Mouse (Mus musculus): ENCODE measurements around the gene Rpl27. TPM values are rescaled to one million over a fixed set of nuclear protein-coding genes. Genes with fewer than 3 reads are reported as not detected.

Rpl27 gene
- total and polyA plus RNA-seq, 3 experiments, result 909 to 5,728 (median 3,039) TPM

GRCm38 (mm10) chr11:101486126-101486525, 44.0 kb downstream of the Rpl27 start:
- dilution Hi-C loops (cut with MboI; ENCODE audit: extremely low pct_ligation_motif_present, extremely low pct_unique_long_range_greater_than_20kb, low sequenced_read_pairs) (no loop called here), in situ Hi-C loops (cut with MboI; ENCODE audit: low pct_ligation_motif_present, low pct_unique_long_range_greater_than_20kb, low sequenced_read_pairs) (no loop called here)
- Histone ChIP-seq H3K9ac (ENCODE audit: insufficient read depth, low read depth) (no peak overlapping the region), H3K4me2 (ENCODE audit: insufficient read depth, low read depth, poor library complexity, severe bottlenecking) (no peak overlapping the region), H3K79me2 (replicated peaks; ENCODE audit: control insufficient read depth, extremely low read depth, insufficient read depth, poor library complexity, severe bottlenecking) (no peaks in the 10 kb centered on the region), H3K9me3 (replicated peaks; ENCODE audit: low read length) (no peaks in the 10 kb centered on the region), H3K4me1 (ENCODE audit: control insufficient read depth in 1 of 2, insufficient read depth in 2 of 2) (peaks cover 0 to 6% of the 10 kb centered on the region in 2 experiments; a peak in 1 of 4 replicates), H3K36me3 (replicated peaks in 1 of 2; ENCODE audit: control insufficient read depth in 1 of 2, insufficient read depth in 1 of 2, low read length in 1 of 2) (peaks cover 30 to 53% of the 10 kb centered on the region in 2 experiments), H3K4me3 (replicated peaks in 1 of 3; ENCODE audit: low read depth in 2 of 3, low read length in 2 of 3, poor library complexity in 1 of 3) (no peak overlapping the region), H3K27ac (ENCODE audit: insufficient read depth, low read depth) (no peak overlapping the region), H3K27me3 (replicated peaks) (no peaks in the 10 kb centered on the region)
- TF ChIP-seq SIN3A (IDR thresholded peaks at IDR 0.05; ENCODE audit: low read length) (no peak), MAFK (IDR thresholded peaks at IDR 0.05; ENCODE audit: insufficient replicate concordance, low read length) (no peak), HCFC1 (IDR thresholded peaks at IDR 0.05; ENCODE audit: low read depth, low read length) (no peak), CTCF (conservative IDR thresholded peaks at IDR 0.05 in 1 of 2, IDR thresholded peaks at IDR 0.05 in 1 of 2; ENCODE audit: low read depth in 2 of 2, low read length in 2 of 2) (no peak), SMC3 (IDR thresholded peaks at IDR 0.05; ENCODE audit: low read depth, low read length) (no peak), JUN (IDR thresholded peaks at IDR 0.05; ENCODE audit: insufficient read depth, low read depth, low read length) (no peak), RAD21 (IDR thresholded peaks at IDR 0.05; ENCODE audit: low read depth, low read length) (no peak), UBTF (IDR thresholded peaks at IDR 0.05; ENCODE audit: low read depth, low read length) (no peak), CHD2 (IDR thresholded peaks at IDR 0.05; ENCODE audit: low read length) (no peak), GABPA (IDR thresholded peaks at IDR 0.05; ENCODE audit: insufficient replicate concordance, low read depth, low read length) (no peak), MYC (IDR thresholded peaks at IDR 0.05; ENCODE audit: low read depth, low read length) (no peak), RCOR1 (conservative IDR thresholded peaks at IDR 0.05; ENCODE audit: low read depth, low read length) (no peak), CHD1 (IDR thresholded peaks at IDR 0.05; ENCODE audit: low read depth, low read length) (no peak), ZNF384 (IDR thresholded peaks at IDR 0.05; ENCODE audit: low read depth, low read length) (no peak), TCF12 (IDR thresholded peaks at IDR 0.05; ENCODE audit: low read depth, low read length) (no peak)
- DNase-seq (ENCODE audit: extremely low read depth), result no peak

Other genes starting within 250 kb of the Rpl27 start
Only the 20 nearest of the 24 such genes appear.
- 0.85 and 1.2 TPM in 2 replicates for gene Wnk4, start 181.7 kb upstream of the Rpl27 start, total RNA-seq (2012; rRNA removed)
- 0.62 and 0.90 TPM in 2 replicates for gene Wnk4, start 181.7 kb upstream of the Rpl27 start, total RNA-seq (2014; rRNA removed)
- gene Wnk4, start 181.7 kb upstream of the Rpl27 start, polyA plus RNA-seq (2012; ENCODE audit: insufficient read length, low read depth), result 5.4 and 7.8 TPM in 2 replicates
- gene Cntd1, start 163.3 kb upstream of the Rpl27 start, total RNA-seq (2012; rRNA removed), result 2.5 and 3.4 TPM in 2 replicates
- 0.65 and 0.98 TPM in 2 replicates for gene Cntd1, start 163.3 kb upstream of the Rpl27 start, total RNA-seq (2014; rRNA removed)
- gene Cntd1, start 163.3 kb upstream of the Rpl27 start, polyA plus RNA-seq (2012; ENCODE audit: insufficient read length, low read depth), result 0.85 and 0.96 TPM in 2 replicates
- gene Coa3, start 163.2 kb upstream of the Rpl27 start, total RNA-seq (2012; rRNA removed), result 285 TPM in 2 replicates
- gene Coa3, start 163.2 kb upstream of the Rpl27 start, total RNA-seq (2014; rRNA removed), result 177 and 179 TPM in 2 replicates
- 113 and 117 TPM in 2 replicates for gene Coa3, start 163.2 kb upstream of the Rpl27 start, polyA plus RNA-seq (2012; ENCODE audit: insufficient read length, low read depth)
- 280 and 282 TPM in 2 replicates for gene Becn1, start 140.0 kb upstream of the Rpl27 start, total RNA-seq (2012; rRNA removed)
- 207 and 224 TPM in 2 replicates for gene Becn1, start 140.0 kb upstream of the Rpl27 start, total RNA-seq (2014; rRNA removed)
- gene Becn1, start 140.0 kb upstream of the Rpl27 start, polyA plus RNA-seq (2012; ENCODE audit: insufficient read length, low read depth), result 177 and 237 TPM in 2 replicates
- gene Psme3, start 126.1 kb upstream of the Rpl27 start, total RNA-seq (2012; rRNA removed), result 86.1 and 108 TPM in 2 replicates
- gene Psme3, start 126.1 kb upstream of the Rpl27 start, total RNA-seq (2014; rRNA removed), result 199 and 208 TPM in 2 replicates
- gene Psme3, start 126.1 kb upstream of the Rpl27 start, polyA plus RNA-seq (2012; ENCODE audit: insufficient read length, low read depth), result 496 and 527 TPM in 2 replicates
- 5.0 and 5.5 TPM in 2 replicates for gene Aoc2, start 117.2 kb upstream of the Rpl27 start, total RNA-seq (2012; rRNA removed)
- gene Aoc2, start 117.2 kb upstream of the Rpl27 start, total RNA-seq (2014; rRNA removed), result 3.6 and 4.3 TPM in 2 replicates
- 10.7 and 12.1 TPM in 2 replicates for gene Aoc2, start 117.2 kb upstream of the Rpl27 start, polyA plus RNA-seq (2012; ENCODE audit: insufficient read length, low read depth)
- gene Aoc3, start 111.7 kb upstream of the Rpl27 start, total RNA-seq (2012; rRNA removed), result 0.25 and 0.29 TPM in 2 replicates
- 0.28 and 0.30 TPM in 2 replicates for gene Aoc3, start 111.7 kb upstream of the Rpl27 start, total RNA-seq (2014; rRNA removed)
- gene Aoc3, start 111.7 kb upstream of the Rpl27 start, polyA plus RNA-seq (2012; ENCODE audit: insufficient read length, low read depth), result 0.86 and 0.99 TPM in 2 replicates
- gene G6pc, start 74.7 kb upstream of the Rpl27 start, total RNA-seq (2012; rRNA removed), result 0.08 TPM in 1 of 2 replicates, not detected in the other
- not detected in 2 replicates for gene G6pc, start 74.7 kb upstream of the Rpl27 start, total RNA-seq (2014; rRNA removed)
- gene G6pc, start 74.7 kb upstream of the Rpl27 start, polyA plus RNA-seq (2012; ENCODE audit: insufficient read length, low read depth), result not detected in 2 replicates
- gene Aarsd1, start 24.7 kb upstream of the Rpl27 start, total RNA-seq (2012; rRNA removed), result 133 and 134 TPM in 2 replicates
- gene Aarsd1, start 24.7 kb upstream of the Rpl27 start, total RNA-seq (2014; rRNA removed), result 78.2 and 81.5 TPM in 2 replicates
- gene Aarsd1, start 24.7 kb upstream of the Rpl27 start, polyA plus RNA-seq (2012; ENCODE audit: insufficient read length, low read depth), result 84.5 and 99.8 TPM in 2 replicates
- 8.3 and 8.4 TPM in 2 replicates for gene Gm27029, start 17.5 kb upstream of the Rpl27 start, total RNA-seq (2012; rRNA removed)
- 1.7 and 2.3 TPM in 2 replicates for gene Gm27029, start 17.5 kb upstream of the Rpl27 start, total RNA-seq (2014; rRNA removed)
- 6.2 and 8.7 TPM in 2 replicates for gene Gm27029, start 17.5 kb upstream of the Rpl27 start, polyA plus RNA-seq (2012; ENCODE audit: insufficient read length, low read depth)
- gene Rundc1, start 17.2 kb upstream of the Rpl27 start, total RNA-seq (2012; rRNA removed), result 10.1 and 10.7 TPM in 2 replicates
- 6.4 and 6.8 TPM in 2 replicates for gene Rundc1, start 17.2 kb upstream of the Rpl27 start, total RNA-seq (2014; rRNA removed)
- gene Rundc1, start 17.2 kb upstream of the Rpl27 start, polyA plus RNA-seq (2012; ENCODE audit: insufficient read length, low read depth), result 12.7 and 13.5 TPM in 2 replicates
- 2.3 and 2.4 TPM in 2 replicates for gene Ptges3l, start 17.0 kb upstream of the Rpl27 start, total RNA-seq (2012; rRNA removed)
- gene Ptges3l, start 17.0 kb upstream of the Rpl27 start, total RNA-seq (2014; rRNA removed), result 1.9 and 2.3 TPM in 2 replicates
- 2.2 and 3.0 TPM in 2 replicates for gene Ptges3l, start 17.0 kb upstream of the Rpl27 start, polyA plus RNA-seq (2012; ENCODE audit: insufficient read length, low read depth)
- 49.3 and 59.3 TPM in 2 replicates for gene Ifi35, start 6.1 kb downstream of the Rpl27 start, total RNA-seq (2012; rRNA removed)
- gene Ifi35, start 6.1 kb downstream of the Rpl27 start, total RNA-seq (2014; rRNA removed), result 74.9 and 79.1 TPM in 2 replicates
- gene Ifi35, start 6.1 kb downstream of the Rpl27 start, polyA plus RNA-seq (2012; ENCODE audit: insufficient read length, low read depth), result 63.7 and 67.6 TPM in 2 replicates
- gene Rnd2, start 22.7 kb downstream of the Rpl27 start, total RNA-seq (2012; rRNA removed), result 2.8 and 3.4 TPM in 2 replicates
- 1.1 and 1.4 TPM in 2 replicates for gene Rnd2, start 22.7 kb downstream of the Rpl27 start, total RNA-seq (2014; rRNA removed)
- 4.5 and 4.6 TPM in 2 replicates for gene Rnd2, start 22.7 kb downstream of the Rpl27 start, polyA plus RNA-seq (2012; ENCODE audit: insufficient read length, low read depth)
- 20.2 and 29.9 TPM in 2 replicates for gene Vat1, start 23.9 kb downstream of the Rpl27 start, total RNA-seq (2012; rRNA removed)
- gene Vat1, start 23.9 kb downstream of the Rpl27 start, total RNA-seq (2014; rRNA removed), result 14.5 and 14.9 TPM in 2 replicates
- 46.0 and 49.4 TPM in 2 replicates for gene Vat1, start 23.9 kb downstream of the Rpl27 start, polyA plus RNA-seq (2012; ENCODE audit: insufficient read length, low read depth)
- 33.0 and 37.4 TPM in 2 replicates for gene Brca1, start 109.7 kb downstream of the Rpl27 start, total RNA-seq (2012; rRNA removed)
- 37.5 and 41.4 TPM in 2 replicates for gene Brca1, start 109.7 kb downstream of the Rpl27 start, total RNA-seq (2014; rRNA removed)
- gene Brca1, start 109.7 kb downstream of the Rpl27 start, polyA plus RNA-seq (2012; ENCODE audit: insufficient read length, low read depth), result 31.1 and 31.3 TPM in 2 replicates
- 39.4 and 52.2 TPM in 2 replicates for gene Nbr1, start 109.9 kb downstream of the Rpl27 start, total RNA-seq (2012; rRNA removed)
- 44.7 and 48.3 TPM in 2 replicates for gene Nbr1, start 109.9 kb downstream of the Rpl27 start, total RNA-seq (2014; rRNA removed)
- gene Nbr1, start 109.9 kb downstream of the Rpl27 start, polyA plus RNA-seq (2012; ENCODE audit: insufficient read length, low read depth), result 39.3 and 44.8 TPM in 2 replicates
- gene Tmem106a, start 139.9 kb downstream of the Rpl27 start, total RNA-seq (2012; rRNA removed), result 1.4 and 2.2 TPM in 2 replicates
- gene Tmem106a, start 139.9 kb downstream of the Rpl27 start, total RNA-seq (2014; rRNA removed), result 2.6 and 2.8 TPM in 2 replicates
- gene Tmem106a, start 139.9 kb downstream of the Rpl27 start, polyA plus RNA-seq (2012; ENCODE audit: insufficient read length, low read depth), result 6.8 and 9.1 TPM in 2 replicates
- gene Gm11634, start 157.0 kb downstream of the Rpl27 start, total RNA-seq (2012; rRNA removed), result not detected in 2 replicates
- not detected in 2 replicates for gene Gm11634, start 157.0 kb downstream of the Rpl27 start, total RNA-seq (2014; rRNA removed)
- not detected in 2 replicates for gene Gm11634, start 157.0 kb downstream of the Rpl27 start, polyA plus RNA-seq (2012; ENCODE audit: insufficient read length, low read depth)
- gene Rdm1, start 184.9 kb downstream of the Rpl27 start, total RNA-seq (2012; rRNA removed), result 22.2 and 28.5 TPM in 2 replicates
- 18.5 and 19.2 TPM in 2 replicates for gene Rdm1, start 184.9 kb downstream of the Rpl27 start, total RNA-seq (2014; rRNA removed)
- gene Rdm1, start 184.9 kb downstream of the Rpl27 start, polyA plus RNA-seq (2012; ENCODE audit: insufficient read length, low read depth), result 9.6 and 12.3 TPM in 2 replicates